Mouse (Mus musculus) lung, postnatal 25 days (tissue): ENCODE results near the gene Dip2a.
A peak's percentile ranks its signal among the peaks of the same experiment; 100 is the strongest.

Experiments used
- DNase-seq: peaks from one replicate; pipeline ENCODE4 v3.0.0; 2022; ENCODE audit warnings: low spot score

The Dip2a gene

GRCm38 (mm10) chr10:76246601-76247000 is 98.5 kb downstream of the Dip2a start:
- DNase-seq = no peak

GRCm38 (mm10) chr10:76245106-76245505 is 100.0 kb downstream of the Dip2a start:
- DNase-seq = no peak

GRCm38 (mm10) chr10:76239401-76239800 is 105.7 kb downstream of the Dip2a start:
- peak; percentile 44 for DNase-seq

- DNase-seq = peak; percentile 94
These were observed 107.5 kb downstream of the Dip2a start, which contains the start of gene Prmt2 for GRCm38 (mm10) chr10:76237341-76238225. Prmt2 (minus strand) TSS chr10:76237865.

GRCm38 (mm10) chr10:76229627-76230026 is 115.5 kb downstream of the Dip2a start:
- no peak for DNase-seq

- DNase-seq = no peak
These were observed 119.1 kb downstream of the Dip2a start for GRCm38 (mm10) chr10:76225944-76226343.

GRCm38 (mm10) chr10:76218240-76218639 is 126.9 kb downstream of the Dip2a start:
- DNase-seq = no peak

- no peak for DNase-seq
These were observed 128.0 kb downstream of the Dip2a start for GRCm38 (mm10) chr10:76217056-76217455.

- no peak for DNase-seq
These were observed 130.9 kb downstream of the Dip2a start for GRCm38 (mm10) chr10:76214161-76214560.

GRCm38 (mm10) chr10:76212121-76212520 is 133.0 kb downstream of the Dip2a start:
- DNase-seq = no peak

GRCm38 (mm10) chr10:76210806-76211205 is 134.3 kb downstream of the Dip2a start:
- DNase-seq = no peak
